Mouse (Mus musculus) stomach, embryonic 16.5 days (tissue): Measurements from ENCODE around the gene Ssrp1. TPM values are rescaled to one million over a fixed set of nuclear protein-coding genes. Genes with fewer than 3 reads are reported as not detected.
A peak's percentile ranks its signal among the peaks of the same experiment; 100 is the strongest.

Experiments used
- ATAC-seq: fragments of 200-750 bp; cut with Nextera tagmentation; 2 replicates; pipeline ENCODE4 v1.8.0; 2017; ENCODE audit warnings: moderate number of reproducible peaks, moderate TSS enrichment; ENCODE audit not compliant: insufficient read depth, low FRiP score
- H3K27ac ChIP-seq: fragments of 300-500 bp; sonication (generic); 2 replicates; pipeline ENCODE4 v1.5.1; 2014; ENCODE audit warnings: low read length
- H3K27me3 ChIP-seq: fragments of 300-500 bp; sonication (generic); 2 replicates; pipeline ENCODE4 v1.6.1; 2014; ENCODE audit warnings: low read length, control low read depth, mixed read lengths; ENCODE audit not compliant: control insufficient read depth, insufficient read depth
- H3K36me3 ChIP-seq: fragments of 300-500 bp; sonication (generic); 2 replicates; pipeline ENCODE4 v1.6.1; 2014; ENCODE audit warnings: low read length; ENCODE audit not compliant: control insufficient read depth, insufficient read depth
- H3K4me1 ChIP-seq: fragments of 300-500 bp; sonication (generic); 2 replicates; pipeline ENCODE4 v1.6.1; 2014; ENCODE audit warnings: low read length, control low read depth, mixed read lengths; ENCODE audit not compliant: control insufficient read depth, insufficient read depth
- H3K4me2 ChIP-seq: fragments of 300-500 bp; sonication (generic); 2 replicates; pipeline ENCODE4 v1.6.1; 2014; ENCODE audit warnings: low read depth, low read length, mixed read lengths
- H3K4me3 ChIP-seq: fragments of 300-500 bp; sonication (generic); replicated peaks from 2 replicates; pipeline ENCODE4 v1.5.1; 2014; ENCODE audit warnings: mild to moderate bottlenecking, low read length
- H3K9ac ChIP-seq: fragments of 300-500 bp; sonication (generic); 2 replicates; pipeline ENCODE4 v1.6.1; 2014; ENCODE audit warnings: low read length
- H3K9me3 ChIP-seq: fragments of 300-500 bp; sonication (generic); replicated peaks from 2 replicates; pipeline ENCODE4 v1.6.1; 2016; ENCODE audit warnings: low read length, control low read depth; ENCODE audit not compliant: control insufficient read depth
- WGBS: fragments of 180-500 bp; shearing (Covaris S2); extraction: QIAGEN DNeasy Blood & Tissue Kit; methylation state at CpG from one replicate; pipeline ENCODE4 v1.1.7; 2014; 5-methylcytosine and 5-hydroxymethylcytosine counted together
- polyA plus RNA-seq: library from polyadenylated mRNA; unstranded; fragments of >200 nt; fragmentation: Nextera tagmentation; extraction: Ambion mirVana; gene quantifications from 2 replicates; pipeline ENCODE4 v1.2.1, GENCODE M21; 2015

The Ssrp1 gene
- polyA plus RNA-seq, 1 experiment from 2014 or later, result 211 TPM

- 0 out of 2 replicates have a peak, but pooled peaks have one; percentile 26 for ATAC-seq
- H3K36me3 ChIP-seq, result no peaks in the 10 kb centered on the region
- no peak overlapping the region for H3K27ac ChIP-seq
- no peak overlapping the region for H3K9ac ChIP-seq
- H3K4me3 ChIP-seq, result no peak overlapping the region
- peaks cover 14% of the 10 kb centered on the region for H3K4me1 ChIP-seq
- no peaks in the 10 kb centered on the region for H3K9me3 ChIP-seq
- WGBS, result 46% methylated on average over 2 of the region's 2 CpGs
- no peaks in the 10 kb centered on the region for H3K27me3 ChIP-seq
- no peak overlapping the region for H3K4me2 ChIP-seq
These were observed 27.8 kb upstream of the Ssrp1 start for GRCm38 (mm10) chr2:85009212-85009611.

DNA sequence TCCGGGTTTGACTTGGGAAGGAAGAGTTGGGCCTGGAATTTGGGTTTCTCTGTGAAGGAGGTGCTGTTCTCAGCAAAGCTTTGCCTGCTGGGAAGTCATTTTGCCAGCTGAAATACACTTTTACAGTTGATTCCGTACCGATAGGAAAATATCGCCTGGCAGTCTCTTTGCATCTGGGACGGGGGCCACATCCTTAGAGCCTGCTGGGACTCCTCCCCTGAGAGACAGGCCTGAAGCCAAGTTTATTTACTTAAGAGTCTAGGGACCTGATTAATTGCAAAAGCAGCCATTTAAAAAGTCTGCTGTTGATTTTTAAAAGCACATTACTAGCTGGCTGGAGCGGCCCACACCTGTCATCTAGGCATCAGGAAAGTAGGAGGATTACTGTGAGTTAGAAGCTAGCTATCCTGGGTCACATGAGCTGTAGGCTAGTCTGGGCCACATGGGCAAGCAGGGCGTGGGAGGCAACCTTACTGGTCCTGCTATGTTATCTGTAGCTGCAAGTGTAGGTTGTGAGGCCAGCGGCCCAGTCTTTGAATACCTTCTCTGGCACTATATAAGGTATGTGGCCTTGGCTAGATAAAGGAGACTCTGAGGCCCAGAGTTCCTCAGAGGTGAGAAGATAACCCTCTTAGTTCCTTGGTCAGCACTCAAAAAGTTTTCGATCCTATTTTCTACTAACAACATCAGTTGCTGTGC is 25.0 kb upstream of the Ssrp1 start:
- Histone ChIP-seq H3K4me1 (peaks cover 14% of the 10 kb centered on the region), H3K9ac (no peak overlapping the region), H3K9me3 (no peaks in the 10 kb centered on the region), H3K4me3 (no peak overlapping the region), H3K27ac (peak overlapping the region; percentile 1; the same call in 1 of the 2 replicates), H3K36me3 (no peaks in the 10 kb centered on the region), H3K4me2 (no peak overlapping the region), H3K27me3 (no peaks in the 10 kb centered on the region)
- ATAC-seq, result peak; percentile 86
- WGBS, result 29% methylated on average over 9 of the region's 9 CpGs

- Histone ChIP-seq H3K4me3 (no peak overlapping the region), H3K27ac (peak overlapping the region; percentile 1; the same call in 1 of the 2 replicates), H3K27me3 (no peaks in the 10 kb centered on the region), H3K4me1 (peaks cover 14% of the 10 kb centered on the region), H3K4me2 (no peak overlapping the region), H3K9me3 (no peaks in the 10 kb centered on the region; the same call in 1 of the 2 replicates), H3K9ac (no peak overlapping the region), H3K36me3 (no peaks in the 10 kb centered on the region)
- no peak for ATAC-seq
- 77% methylated on average over 14 of the region's 14 CpGs for WGBS
These were observed 24.4 kb upstream of the Ssrp1 start for GRCm38 (mm10) chr2:85012679-85013078.

GRCm38 (mm10) chr2:85013826-85014587 is 23.0 kb upstream of the Ssrp1 start:
- Histone ChIP-seq H3K9ac (no peak overlapping the region), H3K4me2 (no peak overlapping the region), H3K4me3 (no peak overlapping the region), H3K27ac (no peak overlapping the region), H3K4me1 (peaks cover 14% of the 10 kb centered on the region), H3K9me3 (no peaks in the 10 kb centered on the region; the same call in 1 of the 2 replicates), H3K27me3 (no peaks in the 10 kb centered on the region), H3K36me3 (no peaks in the 10 kb centered on the region)
- no peak for ATAC-seq
- 72% methylated on average over 5 of the region's 5 CpGs for WGBS

DNA sequence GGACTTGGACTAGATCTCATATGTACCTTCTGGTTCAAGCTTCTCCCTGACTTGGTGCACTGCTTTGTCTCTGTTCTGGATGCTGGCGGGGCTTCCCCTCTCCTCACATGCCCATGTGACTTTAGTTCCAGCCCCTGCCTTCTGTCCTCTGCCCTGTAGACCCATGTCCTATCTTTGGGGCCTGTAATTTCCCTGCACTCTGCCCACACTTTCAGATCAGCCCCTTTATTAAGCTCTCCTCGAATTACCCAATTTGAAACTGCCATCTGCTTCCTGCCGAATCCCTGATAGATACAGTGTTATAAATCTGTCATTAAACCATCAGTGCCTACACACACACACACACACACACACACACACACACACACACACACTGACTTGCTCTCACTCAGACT is 22.4 kb upstream of the Ssrp1 start:
- Histone ChIP-seq H3K36me3 (no peaks in the 10 kb centered on the region), H3K4me2 (no peak overlapping the region), H3K4me1 (peaks cover 14% of the 10 kb centered on the region), H3K9ac (no peak overlapping the region), H3K27me3 (no peaks in the 10 kb centered on the region), H3K27ac (no peak overlapping the region), H3K4me3 (no peak overlapping the region), H3K9me3 (no peaks in the 10 kb centered on the region; the same call in 1 of the 2 replicates)
- ATAC-seq, result no peak
- 37% methylated on average over 3 of the region's 3 CpGs for WGBS

DNA sequence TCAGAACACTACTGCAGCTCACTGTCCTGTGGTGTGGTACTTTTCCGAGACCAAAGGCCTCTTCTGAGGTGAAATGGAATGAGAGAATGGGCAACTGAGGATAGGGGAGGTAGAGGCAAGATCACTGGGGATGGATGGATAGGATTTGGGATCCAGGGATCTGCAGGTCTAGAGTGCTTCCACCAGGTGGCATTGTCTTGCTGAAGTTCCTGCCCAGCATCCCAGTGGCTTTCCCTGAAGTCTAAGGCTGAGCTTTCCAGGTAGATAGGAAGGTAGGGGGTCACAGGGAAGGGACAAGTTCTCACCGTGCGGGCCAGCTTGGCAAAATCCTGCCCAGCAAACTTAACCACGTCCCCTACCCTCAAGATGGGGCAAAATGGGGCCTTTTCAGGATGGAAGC is 15.0 kb upstream of the Ssrp1 start:
- Histone ChIP-seq H3K4me3 (no peak overlapping the region), H3K4me1 (no peaks in the 10 kb centered on the region), H3K27me3 (no peaks in the 10 kb centered on the region), H3K4me2 (no peak overlapping the region), H3K9ac (no peak overlapping the region), H3K36me3 (no peaks in the 10 kb centered on the region), H3K9me3 (no peaks in the 10 kb centered on the region; the same call in 1 of the 2 replicates), H3K27ac (no peak overlapping the region)
- 19% methylated on average over 4 of the region's 4 CpGs for WGBS
- peak; percentile 21; the same call in 1 of the 2 replicates for ATAC-seq

GRCm38 (mm10) chr2:85026178-85026577 is 10.9 kb upstream of the Ssrp1 start:
- H3K9ac ChIP-seq, result no peak overlapping the region
- H3K27me3 ChIP-seq, result no peaks in the 10 kb centered on the region
- H3K9me3 ChIP-seq, result no peaks in the 10 kb centered on the region
- H3K4me1 ChIP-seq, result no peaks in the 10 kb centered on the region; the same call in 1 of the 2 replicates
- H3K36me3 ChIP-seq, result no peaks in the 10 kb centered on the region
- H3K4me2 ChIP-seq, result no peak overlapping the region
- 81% methylated on average over 3 of the region's 3 CpGs for WGBS
- no peak for ATAC-seq
- no peak overlapping the region for H3K27ac ChIP-seq
- H3K4me3 ChIP-seq, result no peak overlapping the region

- no peak overlapping the region for H3K4me3 ChIP-seq
- 62% methylated on average over 5 of the region's 5 CpGs for WGBS
- no peak overlapping the region for H3K27ac ChIP-seq
- no peak overlapping the region for H3K4me2 ChIP-seq
- H3K9ac ChIP-seq, result no peak overlapping the region
- no peaks in the 10 kb centered on the region; the same call in 1 of the 2 replicates for H3K4me1 ChIP-seq
- H3K27me3 ChIP-seq, result no peaks in the 10 kb centered on the region
- no peaks in the 10 kb centered on the region for H3K36me3 ChIP-seq
- no peak for ATAC-seq
- no peaks in the 10 kb centered on the region for H3K9me3 ChIP-seq
These were observed 9.8 kb upstream of the Ssrp1 start for GRCm38 (mm10) chr2:85027281-85027680.

- 16% methylated on average over 6 of the region's 6 CpGs for WGBS
- no peak for ATAC-seq
- no peaks in the 10 kb centered on the region for H3K27me3 ChIP-seq
These were observed 7.1 kb upstream of the Ssrp1 start for GRCm38 (mm10) chr2:85029897-85030296.

More at GRCm38 (mm10) chr2:85029897-85030296, 7.1 kb upstream of the Ssrp1 start:
- Histone ChIP-seq H3K4me3 (no peak overlapping the region), H3K4me1 (no peaks in the 10 kb centered on the region; the same call in 1 of the 2 replicates), H3K36me3 (no peaks in the 10 kb centered on the region), H3K4me2 (no peak overlapping the region), H3K27ac (no peak overlapping the region), H3K9me3 (no peaks in the 10 kb centered on the region), H3K9ac (no peak overlapping the region)
